Mouse (Mus musculus) spleen, adult 2 months (tissue): ENCODE results near the gene Ptgfrn.

ENCODE experiments used
- CTCF ChIP-seq: fragments of 200-500 bp; IDR thresholded peaks from 2 replicates; pipeline ENCODE4 v1.5.1; 2011; ENCODE audit warnings: mild to moderate bottlenecking, inconsistent platforms; ENCODE audit not compliant: insufficient read depth, insufficient read length, insufficient replicate concordance; ENCODE audit errors: extremely low read depth
- POLR2A ChIP-seq: fragments of 200-500 bp; IDR thresholded peaks from 2 replicates; pipeline ENCODE4 v1.6.1; 2011; ENCODE audit warnings: low read depth, low read length, inconsistent platforms

DNA sequence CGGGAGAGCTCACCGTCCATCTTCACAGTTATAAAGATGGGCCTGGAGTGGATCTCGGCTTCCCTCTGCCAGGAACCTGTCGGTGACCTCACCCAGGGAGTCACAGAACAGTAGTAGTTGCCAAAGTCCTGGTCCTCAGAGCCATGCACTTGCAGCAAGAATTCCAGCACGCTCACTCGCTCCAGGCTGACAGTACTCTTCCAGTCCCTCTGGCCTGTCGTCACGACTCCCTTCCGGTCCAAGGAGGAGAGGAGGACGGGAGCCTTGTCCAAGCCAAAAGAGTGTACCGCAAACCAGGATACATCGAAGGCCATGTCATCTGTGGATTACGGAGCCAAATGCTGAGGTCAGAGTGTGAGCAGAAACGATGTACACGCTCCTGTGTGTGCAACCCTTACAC is 64.6 kb downstream of the Ptgfrn start:
- TF ChIP-seq CTCF, result no peak
- TF ChIP-seq POLR2A, result no peak
